Mouse (Mus musculus): ENCODE data around the gene Vamp5. TPM values are rescaled to one million over a fixed set of nuclear protein-coding genes. Genes with fewer than 3 reads are reported as not detected.

Gene Vamp5
- total RNA-seq, 2 experiments from 2014 or later, result 97.5 to 102 TPM

DNA sequence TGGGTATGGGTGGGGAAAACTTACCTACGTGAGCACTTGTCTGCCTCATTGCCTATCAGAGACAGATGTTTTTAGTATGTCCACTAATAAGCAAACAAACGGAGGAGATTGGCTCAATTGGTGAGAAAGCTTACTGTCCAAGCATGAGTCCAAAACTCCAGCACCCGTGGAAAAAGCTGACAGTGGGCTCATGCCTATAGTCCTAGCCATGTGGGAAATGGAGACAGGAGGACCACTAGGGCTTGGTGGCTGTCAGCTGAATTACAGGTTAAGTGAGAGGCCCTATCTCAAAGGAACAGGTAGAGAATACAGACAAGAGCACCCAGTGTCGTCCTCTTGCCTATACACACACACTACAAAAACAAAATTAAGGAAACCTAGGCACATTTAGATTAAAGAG, 34.0 kb downstream of the Vamp5 start:
- no peak for DNase-seq
- intact Hi-C loops (cut with DNase I), result no loop called here
- peak overlapping the region; percentile 97 for H3K27ac ChIP-seq
- no peak for TF ChIP-seq CTCF (IDR thresholded peaks at IDR 0.05)
- peak overlapping the region; percentile 80 for H3K4me3 ChIP-seq

DNA sequence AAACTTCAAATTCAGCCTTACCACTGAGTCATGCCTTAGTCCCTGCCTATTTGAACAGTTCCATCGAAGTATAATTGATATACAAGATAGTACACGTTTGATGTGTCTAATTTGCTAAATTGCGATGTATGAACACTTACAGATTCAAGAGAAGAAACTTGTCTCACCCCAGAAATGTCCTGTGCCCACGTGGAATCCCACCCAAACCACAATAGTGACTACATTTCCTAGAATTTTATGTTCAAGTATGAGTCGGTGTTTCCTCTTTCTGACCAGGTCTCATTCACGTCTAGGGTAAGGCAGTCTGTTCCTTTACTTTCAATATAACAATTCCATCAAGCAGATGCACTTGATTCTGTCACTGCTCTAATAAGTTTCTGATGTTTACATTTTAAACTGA, 34.6 kb downstream of the Vamp5 start:
- no peak for TF ChIP-seq CTCF (IDR thresholded peaks at IDR 0.05)
- intact Hi-C loops (cut with DNase I), result no loop called here
- peak overlapping the region; percentile 85 for H3K4me3 ChIP-seq
- DNase-seq, result no peak
- H3K27ac ChIP-seq, result peak overlapping the region; percentile 97

DNA sequence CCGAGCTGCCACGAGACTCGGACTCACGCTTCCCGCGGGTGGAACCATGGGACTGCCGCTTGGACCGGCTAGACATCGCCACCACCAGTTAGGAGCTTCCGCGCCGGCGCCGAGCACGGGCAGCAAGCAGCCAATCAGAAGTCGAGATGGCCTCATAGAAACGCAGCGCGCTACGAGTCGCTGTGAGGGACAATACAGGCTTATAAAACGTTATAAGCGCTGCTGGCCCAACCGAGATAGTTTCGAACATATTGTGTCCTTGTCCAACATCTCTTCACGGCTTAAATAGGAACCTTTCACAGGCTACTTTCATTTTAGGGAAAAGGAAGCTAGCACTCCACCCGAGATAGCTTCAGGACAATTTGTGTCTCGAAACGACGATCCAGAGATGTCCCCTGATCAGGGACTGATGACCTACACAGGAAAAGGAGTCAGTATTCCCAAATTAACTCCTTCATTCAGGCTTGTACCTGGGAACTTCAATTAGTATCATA, 35.1 kb downstream of the Vamp5 start, which contains the start of gene Usp39:
Gene Usp39 (minus strand): TSS at position 111 of the 494 bp plus-strand sequence.
- H3K27ac ChIP-seq, result peak within 1 kb of the TSS; percentile 97
- peak; percentile 95 for DNase-seq
- peak within 1 kb of the TSS; percentile 85 for H3K4me3 ChIP-seq
- no peak; the same call in 1 of the 2 replicates for TF ChIP-seq CTCF (IDR thresholded peaks at IDR 0.05)
- intact Hi-C loops (cut with DNase I), result no loop called here

DNA sequence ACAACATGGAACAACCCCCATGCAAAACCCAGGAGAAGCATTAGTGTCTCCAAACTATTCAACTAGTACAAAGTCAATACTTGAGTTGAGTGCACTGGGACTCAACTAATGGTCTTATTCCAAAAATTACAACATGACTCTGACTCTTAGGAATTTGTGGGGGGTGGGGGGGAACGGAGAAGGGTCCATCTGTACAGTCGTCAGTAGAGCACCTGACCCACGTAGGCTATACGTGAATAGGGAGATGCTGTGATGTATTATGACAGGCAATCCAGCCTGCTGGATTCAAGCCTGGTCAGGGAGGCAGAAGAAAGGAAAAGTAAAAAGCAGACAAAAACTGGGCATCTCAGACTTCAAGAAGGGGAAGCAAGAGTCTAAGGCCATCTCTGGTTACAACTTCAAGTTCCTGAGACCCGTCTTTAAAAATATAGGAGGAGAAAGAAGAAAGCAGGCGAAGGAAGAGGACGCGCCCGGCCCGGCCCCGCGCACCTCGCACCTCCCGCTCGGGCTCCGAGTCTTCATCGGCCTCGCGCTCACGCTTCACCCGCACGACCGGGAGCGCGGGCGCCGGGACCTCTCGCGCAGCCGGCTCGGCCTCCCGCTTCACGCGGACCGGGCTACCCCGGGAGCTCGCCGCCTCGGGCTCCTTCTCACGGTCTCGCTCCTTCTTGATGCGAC, 35.7 kb downstream of the Vamp5 start:
- intact Hi-C loops (cut with DNase I), result no loop called here
- DNase-seq, result no peak
- Histone ChIP-seq H3K4me3 (peak overlapping the region; percentile 85), H3K27ac (peak overlapping the region; percentile 97)
- no peak for TF ChIP-seq CTCF (IDR thresholded peaks at IDR 0.05)

DNA sequence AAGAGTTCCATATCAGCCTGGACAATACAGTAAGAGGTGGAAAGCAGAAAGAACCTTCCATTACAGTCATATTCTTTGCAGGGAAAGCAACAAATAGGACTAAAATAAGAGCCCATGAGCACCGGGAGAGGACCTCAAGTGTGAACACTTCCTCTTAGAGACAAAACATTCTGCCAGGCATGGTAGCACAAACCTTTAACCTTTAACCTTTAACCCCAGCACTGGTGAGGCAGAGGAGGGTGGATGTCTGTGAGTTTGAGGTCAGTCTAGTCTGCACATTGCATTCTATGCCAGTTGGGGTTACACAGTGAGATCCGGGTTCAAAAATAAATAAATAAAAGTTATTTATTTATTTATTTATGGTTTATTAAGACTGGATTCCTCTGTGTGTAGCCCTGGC, 39.8 kb downstream of the Vamp5 start:
- DNase-seq, result no peak
- Histone ChIP-seq H3K4me3 (no peak overlapping the region), H3K27ac (no peak overlapping the region)
- intact Hi-C loops (cut with DNase I), result no loop called here
- no peak for TF ChIP-seq CTCF (IDR thresholded peaks at IDR 0.05)

DNA sequence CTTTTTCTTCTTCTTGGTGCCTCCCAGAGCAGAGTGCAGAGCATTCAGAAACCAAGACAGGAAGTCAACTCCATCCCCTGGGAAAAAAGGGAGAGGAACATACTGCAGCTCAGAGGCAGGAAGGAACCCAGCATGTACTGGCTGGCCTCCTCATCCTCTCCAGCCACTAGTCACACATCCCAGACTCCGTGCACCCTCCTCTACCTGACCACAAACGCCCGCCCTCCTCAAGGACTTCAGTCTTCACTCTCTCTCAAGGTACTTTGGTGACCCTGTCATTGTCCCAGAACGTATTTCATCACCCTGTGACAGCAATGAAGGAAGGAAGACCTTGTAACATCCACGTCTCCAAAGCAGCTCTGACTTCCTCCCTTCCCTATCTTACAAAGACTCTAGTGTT, 47.2 kb downstream of the Vamp5 start:
- DNase-seq, result no peak
- H3K4me3 ChIP-seq, result no peak overlapping the region
- 0 out of 2 replicates have a peak overlapping the region, but pooled peaks have one; percentile 24 for H3K27ac ChIP-seq
- no peak for TF ChIP-seq CTCF (IDR thresholded peaks at IDR 0.05)
- intact Hi-C loops (cut with DNase I), result no loop called here

DNA sequence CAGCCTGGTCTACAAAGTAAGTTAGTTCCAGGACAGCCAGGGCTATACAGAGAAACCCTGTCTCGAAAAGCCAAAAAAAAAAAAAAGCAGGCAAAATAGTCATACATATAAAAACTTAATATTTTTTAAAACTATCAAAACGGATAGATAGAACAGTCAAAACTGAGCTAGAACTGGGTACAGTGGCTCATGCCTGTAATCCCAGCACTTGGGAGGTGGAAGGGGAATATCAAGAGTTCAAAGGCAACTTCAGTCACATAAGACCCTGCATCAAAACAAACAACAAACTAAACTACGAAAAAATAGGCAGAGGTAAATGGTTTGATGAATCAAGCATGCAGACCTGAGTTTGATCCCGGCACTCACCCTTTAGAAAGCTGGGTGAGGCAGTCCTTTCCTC, 50.1 kb downstream of the Vamp5 start:
- intact Hi-C loops (cut with DNase I), result no loop called here
- TF ChIP-seq CTCF (IDR thresholded peaks at IDR 0.05), result no peak
- no peak for DNase-seq

DNA sequence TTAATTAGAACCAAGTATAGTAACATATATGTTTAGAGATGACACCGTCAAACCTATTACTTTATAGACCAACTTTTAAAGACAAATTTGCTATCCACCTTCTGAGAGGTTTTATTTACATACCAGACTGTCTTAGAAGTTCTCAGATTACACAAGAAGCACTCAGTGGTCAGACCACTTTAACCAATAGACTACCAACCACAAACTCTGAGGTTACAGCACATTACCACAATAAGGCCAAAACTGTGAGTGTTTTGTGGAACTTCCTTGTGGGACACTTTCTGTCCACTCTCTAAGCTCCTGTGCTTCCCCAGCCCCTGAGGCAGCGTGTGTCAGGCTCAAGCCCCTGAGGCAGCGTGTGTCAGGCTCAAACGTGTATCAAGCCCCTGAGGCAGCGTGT, 51.2 kb downstream of the Vamp5 start:
- Histone ChIP-seq H3K4me3 (no peak overlapping the region), H3K27ac (no peak overlapping the region)
- intact Hi-C loops (cut with DNase I), result loop anchor here (10.0 kb wide), 1 partner anchor 404 kb away; no protein-coding TSS in a partner anchor
- TF ChIP-seq CTCF (IDR thresholded peaks at IDR 0.05), result no peak
- no peak for DNase-seq

More for the DNA sequence above, 50.1 kb downstream of the Vamp5 start:
- H3K27ac ChIP-seq, result no peak overlapping the region
- no peak overlapping the region for H3K4me3 ChIP-seq

DNA sequence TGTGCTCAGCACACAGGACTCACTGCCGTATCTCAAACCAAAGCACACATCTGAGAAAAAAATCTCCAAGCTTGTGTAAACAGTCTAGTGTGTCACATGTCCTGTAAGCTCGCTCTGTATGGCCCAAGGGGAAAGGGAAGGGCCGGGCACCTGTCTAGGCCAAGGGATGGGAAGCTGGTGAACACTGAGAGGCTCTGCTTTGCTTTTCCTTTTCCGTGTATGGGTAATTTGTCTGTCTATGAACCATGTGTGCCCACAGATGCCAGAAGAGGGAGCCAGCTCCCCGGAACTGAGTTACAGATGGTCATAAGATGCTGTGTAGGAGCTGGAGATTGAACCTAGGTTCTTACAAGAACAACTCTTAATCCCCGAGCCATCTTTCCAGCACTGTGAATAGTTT, 54.0 kb downstream of the Vamp5 start:
- Histone ChIP-seq H3K27ac (no peak overlapping the region), H3K4me3 (no peak overlapping the region)
- peak; percentile 43 for DNase-seq
- peak; percentile 55 for TF ChIP-seq CTCF (IDR thresholded peaks at IDR 0.05)
- intact Hi-C loops (cut with DNase I), result loop anchor here (10.0 kb wide), 1 partner anchor 401 kb away; no protein-coding TSS in a partner anchor

DNA sequence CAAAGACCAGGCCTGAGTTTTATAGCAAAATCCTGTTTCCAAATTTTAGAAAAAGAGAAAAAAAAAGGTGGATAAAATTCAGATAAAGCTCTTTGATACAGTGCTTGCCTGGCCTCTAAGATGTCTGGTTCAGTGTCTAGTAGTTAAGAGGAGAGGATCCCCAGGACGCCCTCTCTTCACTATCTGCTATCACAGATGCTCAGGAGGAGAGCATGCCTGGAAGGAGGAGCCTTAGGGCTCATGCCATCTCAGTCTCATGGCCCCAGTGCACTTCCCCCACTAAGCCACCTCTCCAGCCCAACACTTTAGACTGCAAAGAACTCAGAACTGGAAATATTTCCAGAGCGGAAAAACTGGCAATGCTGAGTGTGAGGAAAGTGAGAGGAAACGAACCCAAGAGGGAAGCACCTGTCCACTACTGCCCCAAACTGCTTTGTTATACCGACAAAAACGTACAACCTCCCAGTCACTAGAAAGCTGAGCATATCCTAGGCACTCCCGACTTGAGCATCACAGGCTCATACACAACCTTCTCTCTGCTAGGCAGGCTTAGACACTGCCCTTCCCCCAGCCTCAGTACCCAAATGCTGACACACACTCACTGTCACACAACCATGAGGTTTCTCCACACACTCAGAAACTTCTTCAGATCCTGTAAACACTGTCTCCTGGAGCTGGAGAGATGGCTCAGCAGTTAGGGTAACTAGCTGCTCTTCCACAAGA, 56.3 kb downstream of the Vamp5 start:
- Histone ChIP-seq H3K4me3 (no peak overlapping the region), H3K27ac (no peak overlapping the region)
- intact Hi-C loops (cut with DNase I), result loop anchor here (10.0 kb wide), 1 partner anchor 399 kb away; no protein-coding TSS in a partner anchor
- TF ChIP-seq CTCF (IDR thresholded peaks at IDR 0.05), result no peak
- DNase-seq, result no peak

DNA sequence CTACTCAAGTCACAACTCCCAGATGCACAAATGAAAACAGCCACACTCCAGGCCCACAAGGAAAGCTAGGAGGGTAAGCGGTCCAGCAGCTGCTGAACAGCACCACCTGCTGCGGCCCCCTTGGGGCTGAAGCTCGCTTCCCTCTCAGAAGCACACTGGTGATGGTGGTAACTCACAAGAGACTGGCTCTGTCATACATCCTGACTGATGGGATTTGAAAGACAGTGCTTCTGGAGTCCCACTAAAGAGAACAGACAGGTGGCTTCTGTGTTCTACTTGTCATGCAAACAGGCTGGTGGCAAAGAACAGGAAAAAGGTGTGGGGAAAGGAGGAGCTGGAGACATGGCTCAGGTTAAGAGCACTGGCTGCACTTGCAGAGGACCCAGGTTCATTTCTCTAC, 57.3 kb downstream of the Vamp5 start:
- H3K4me3 ChIP-seq, result no peak overlapping the region

DNA sequence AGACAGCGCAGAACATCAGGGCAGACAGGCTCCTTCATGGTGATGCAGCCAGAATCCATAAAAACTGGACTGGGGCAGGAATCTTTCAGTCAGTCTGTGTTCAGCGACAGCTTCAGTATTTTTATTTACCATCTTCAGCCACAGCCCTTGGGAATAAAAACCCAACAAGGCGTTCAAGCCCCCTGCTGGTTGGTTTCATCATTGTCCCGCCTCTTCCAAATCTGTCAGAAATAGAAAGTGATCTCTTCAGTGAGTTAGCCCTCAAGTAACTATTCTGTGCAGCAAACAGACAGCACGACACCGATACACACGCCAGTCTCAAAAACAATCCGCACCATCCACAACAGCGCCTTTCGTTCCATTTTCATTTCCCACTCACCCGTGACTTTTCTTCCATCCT, 61.2 kb downstream of the Vamp5 start:
- peak; percentile 55 for DNase-seq
- peak; percentile 68 for TF ChIP-seq CTCF (IDR thresholded peaks at IDR 0.05)
- intact Hi-C loops (cut with DNase I), result loop anchor here (2.0 to 5.0 kb wide), 2 partner anchors 34 to 132 kb away; no protein-coding TSS in a partner anchor
- H3K4me3 ChIP-seq, result no peak overlapping the region
- peak overlapping the region; percentile 74 for H3K27ac ChIP-seq

More for the DNA sequence above, 57.3 kb downstream of the Vamp5 start:
- DNase-seq, result no peak
- intact Hi-C loops (cut with DNase I), result loop anchor here (10.0 kb wide), 1 partner anchor 398 kb away; no protein-coding TSS in a partner anchor
- no peak for TF ChIP-seq CTCF (IDR thresholded peaks at IDR 0.05)
- H3K27ac ChIP-seq, result no peak overlapping the region

Other genes with a start within 250 kb of the Vamp5 start
- gene Atoh8, start 144.9 kb downstream of the Vamp5 start, total RNA-seq (2021), result 1 to 10 TPM; 3.3 to 9.2 TPM
- not detected for gene Sftpb, start 75.9 kb downstream of the Vamp5 start, total RNA-seq (2021)
- 10 to 100 TPM; 16.4 to 18.4 TPM for gene Usp39, start 35.3 kb downstream of the Vamp5 start, total RNA-seq (2021)
- gene 0610030E20Rik, start 33.2 kb downstream of the Vamp5 start, total RNA-seq (2021), result 10 to 100 TPM; 10.1 to 11.7 TPM
- gene Tmem150a, start 25.0 kb downstream of the Vamp5 start, total RNA-seq (2021), result 10 to 100 TPM; 21.0 to 24.2 TPM
- 10 to 100 TPM; 24.9 to 26.6 TPM for gene Rnf181, start 13.5 kb downstream of the Vamp5 start, total RNA-seq (2021)
- gene Vamp8, start 10.2 kb upstream of the Vamp5 start, total RNA-seq (2021), result 10 to 100 TPM; 50.4 to 58.0 TPM
- gene Ggcx, start 33.8 kb upstream of the Vamp5 start, total RNA-seq (2021), result 10 to 100 TPM; 12.2 to 17.3 TPM
- 100 to 1,000 TPM; 130 to 164 TPM for gene Mat2a, start 59.1 kb upstream of the Vamp5 start, total RNA-seq (2021)
- gene Sh2d6, start 141.2 kb upstream of the Vamp5 start, total RNA-seq (2021), result under 1 TPM; 0.59 to 0.99 TPM
- 1 to 10 TPM; 6.8 to 9.7 TPM for gene Capg, start 163.9 kb upstream of the Vamp5 start, total RNA-seq (2021)
- gene Elmod3, start 217.9 kb upstream of the Vamp5 start, total RNA-seq (2021), result 1 to 10 TPM; 7.7 to 9.8 TPM
- gene Retsat, start 218.0 kb upstream of the Vamp5 start, total RNA-seq (2021), result 10 to 100 TPM; 56.1 to 98.6 TPM
- 10 to 100 TPM; 23.2 to 29.0 TPM for gene Tgoln1, start 236.5 kb upstream of the Vamp5 start, total RNA-seq (2021)

All from gastrocnemius, adult 2 months (tissue).